Mouse (Mus musculus): ENCODE measurements around the gene Klhl7. TPM values are rescaled to one million over a fixed set of nuclear protein-coding genes. Genes with fewer than 3 reads are reported as not detected.

The Klhl7 gene
- polyA plus RNA-seq, 1 experiment from 2014 or later, result 61.9 TPM

Other genes starting within 250 kb of the Klhl7 start
- 40.0 and 40.8 TPM in 2 replicates for gene Fam126a, start 69.9 kb upstream of the Klhl7 start, polyA plus RNA-seq (2016; fragmentation: Nextera tagmentation; extraction: Ambion mirVana)
- 20.8 and 22.7 TPM in 2 replicates for gene Nupl2, start 64.4 kb downstream of the Klhl7 start, polyA plus RNA-seq (2016; fragmentation: Nextera tagmentation; extraction: Ambion mirVana)

Measured in limb, embryonic 12.5 days (tissue).